Mouse (Mus musculus) frontal cortex, postnatal 10 days (tissue): ENCODE data around the gene Atp12a.

ENCODE experiments used
- DNase-seq, 2 experiments: peaks; one replicate each; pipeline ENCODE4 v3.0.0; 2022; ENCODE audit warnings: low spot score in 2 of 2, mixed read lengths in 1 of 2

The Atp12a gene

GRCm38 (mm10) chr14:56379336-56379735, 14.5 kb downstream of the Atp12a start:
- DNase-seq, result no peak

- DNase-seq, result no peak
These were observed 17.5 kb downstream of the Atp12a start for GRCm38 (mm10) chr14:56382366-56382765.

GRCm38 (mm10) chr14:56390247-56390646, 25.4 kb downstream of the Atp12a start:
- DNase-seq, result no peak

- DNase-seq, result no peak
These were observed 28.9 kb downstream of the Atp12a start for GRCm38 (mm10) chr14:56393704-56394312.

- peak in 1 of 2 experiments; percentile 10 for DNase-seq
These were observed 33.1 kb downstream of the Atp12a start for GRCm38 (mm10) chr14:56398001-56398400.

GRCm38 (mm10) chr14:56402311-56403071, 37.6 kb downstream of the Atp12a start, which contains the start of gene Rnf17:
TSS of gene Rnf17 (plus strand) at chr14:56402581.
- peak in 1 of 2 experiments; percentile 5 for DNase-seq

- no peak for DNase-seq
These were observed 38.2 kb downstream of the Atp12a start for GRCm38 (mm10) chr14:56403072-56403375.
